18 mouse cellular contexts compared by ENCODE assay signal in genomic region chr12:33849088-33849487, GRCm38 (mm10).
"Had no signal": no experiment of that assay in that cellular context is flagged by ENCODE, and none has a peak within 500 bp of the region (broad histone marks: within the 10 kb centered on the region; RNA-seq: fewer than 3 reads in every experiment).

No protein-coding gene starts in this region.

- H3K4me3 ChIP-seq: midbrain, embryonic 10.5 days; midbrain, embryonic 13.5 days; myocyte; neural tube, embryonic 13.5 days; neural tube, embryonic 15.5 days had no signal

- ATAC-seq: midbrain, embryonic 13.5 days; midbrain, embryonic 16.5 days had no signal

- H3K27ac ChIP-seq: midbrain, embryonic 10.5 days; midbrain, embryonic 13.5 days; neural tube, embryonic 13.5 days; neural tube, embryonic 15.5 days had no signal

- DNase-seq: lung, adult 18-20 months; lung, embryonic 14.5 days; lung, postnatal 10 days; lung, postnatal 4 days; retina, postnatal 1 day; right cerebral cortex, adult 18-20 months; right cerebral cortex, postnatal 25 days; right cerebral cortex, postnatal 4 days; spleen, adult 18-20 months; thymus, adult 18-20 months; thymus, postnatal 14 days; thymus, postnatal 36 days had no signal

- H3K36me3 ChIP-seq: midbrain, embryonic 10.5 days; midbrain, embryonic 13.5 days; neural tube, embryonic 13.5 days; neural tube, embryonic 15.5 days had no signal

- H3K27me3 ChIP-seq: midbrain, embryonic 13.5 days; neural tube, embryonic 13.5 days; neural tube, embryonic 15.5 days had no signal

- H3K4me1 ChIP-seq: neural tube, embryonic 15.5 days had no signal

- H3K4me2 ChIP-seq: lung, embryonic 14.5 days; midbrain, embryonic 13.5 days; neural tube, embryonic 13.5 days; neural tube, embryonic 15.5 days had no signal

- H3K9me3 ChIP-seq: midbrain, embryonic 10.5 days; midbrain, embryonic 13.5 days; neural tube, embryonic 13.5 days; neural tube, embryonic 15.5 days had no signal

- H3K9ac ChIP-seq: lung, embryonic 14.5 days; midbrain, embryonic 13.5 days; neural tube, embryonic 13.5 days; neural tube, embryonic 15.5 days had no signal
